Mouse (Mus musculus): ENCODE data around the gene Gpr150. TPM values are rescaled to one million over a fixed set of nuclear protein-coding genes. Genes with fewer than 3 reads are reported as not detected.

The Gpr150 gene
- total and polyA plus RNA-seq, 2 experiments from 2014 or later: 3.1 to 3.2 TPM

DNA sequence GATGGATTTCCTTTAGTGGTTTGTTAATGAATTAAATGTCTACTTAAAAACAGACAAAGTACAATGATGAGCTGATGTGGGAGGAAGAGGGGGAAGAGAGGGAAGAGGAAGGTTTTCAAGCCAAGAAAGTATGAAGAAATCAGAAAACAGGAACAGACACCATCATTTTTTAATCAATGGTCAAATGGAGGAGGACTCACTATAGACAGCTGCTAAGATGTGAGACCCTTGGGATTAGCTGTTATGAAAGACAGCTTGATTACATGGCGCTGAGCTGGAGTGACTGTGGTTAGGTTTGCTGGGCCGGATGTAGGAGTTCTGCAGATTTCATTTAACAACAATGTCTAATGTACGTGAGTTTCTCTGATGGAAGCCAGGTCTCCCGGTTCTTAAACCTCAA lies 6.8 kb upstream of the Gpr150 start:
- Histone ChIP-seq H3K36me3 (ENCODE audit: insufficient read depth, low read length) (peaks cover 6% of the 10 kb centered on the region; the same call in 1 of the 2 replicates), H3K4me2 (ENCODE audit: low read depth, low read length, poor library complexity, severe bottlenecking) (no peak overlapping the region), H3K9me3 (ENCODE audit: low read length) (no peaks in the 10 kb centered on the region), H3K27me3 (ENCODE audit: insufficient read depth, low read length) (no peaks in the 10 kb centered on the region), H3K27ac (ENCODE audit: low read depth, low read length) (no peak overlapping the region), H3K9ac (replicated peaks; ENCODE audit: low read length, poor library complexity, severe bottlenecking) (no peak overlapping the region), H3K4me1 (ENCODE audit: insufficient read depth, low read length) (no peaks in the 10 kb centered on the region), H3K4me3 (ENCODE audit: low read depth, low read length) (no peak overlapping the region)
- WGBS: 96% methylated on average over 4 of the region's 4 CpGs
- TF ChIP-seq CTCF (IDR thresholded peaks at IDR 0.05): no peak
- no peak for ATAC-seq (ENCODE audit: low FRiP score)
- no peak for DNase-seq (ENCODE audit: low spot score)

DNA sequence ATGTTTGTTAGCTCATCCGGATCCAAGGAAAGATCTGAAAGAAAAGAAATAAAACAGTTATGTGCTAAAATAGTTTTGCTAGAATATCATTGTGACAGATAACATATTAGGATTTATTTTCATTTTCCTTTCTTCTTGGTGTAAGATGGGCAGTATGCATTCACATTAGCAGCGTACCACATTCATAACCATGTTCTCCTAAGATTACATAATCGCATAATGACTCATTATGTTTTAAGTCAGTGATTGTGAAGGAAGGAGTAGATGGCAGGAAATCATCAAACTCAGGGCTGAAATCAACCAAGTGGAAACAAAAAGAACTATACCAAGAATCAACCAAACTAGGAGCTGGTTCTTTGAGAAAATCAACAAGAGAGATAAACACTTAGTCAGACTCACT lies 5.8 kb upstream of the Gpr150 start:
- no peaks in the 10 kb centered on the region for H3K9me3 ChIP-seq (ENCODE audit: low read length)

GRCm38 (mm10) chr13:76062126-76062525 lies 5.3 kb upstream of the Gpr150 start:
- H3K4me2 ChIP-seq (ENCODE audit: low read depth, low read length, poor library complexity, severe bottlenecking): no peak overlapping the region
- H3K27ac ChIP-seq (ENCODE audit: low read depth, low read length): no peak overlapping the region
- 90% methylated on average over 3 of the region's 3 CpGs for WGBS
- H3K4me3 ChIP-seq (ENCODE audit: low read depth, low read length): no peak overlapping the region
- no peaks in the 10 kb centered on the region for H3K4me1 ChIP-seq (ENCODE audit: insufficient read depth, low read length)
- DNase-seq (ENCODE audit: low spot score): no peak
- no peak for ATAC-seq (ENCODE audit: low FRiP score)
- TF ChIP-seq CTCF (IDR thresholded peaks at IDR 0.05): no peak
- no peak overlapping the region for H3K9ac ChIP-seq (replicated peaks; ENCODE audit: low read length, poor library complexity, severe bottlenecking)
- no peaks in the 10 kb centered on the region for H3K9me3 ChIP-seq (ENCODE audit: low read length)
- no peaks in the 10 kb centered on the region for H3K27me3 ChIP-seq (ENCODE audit: insufficient read depth, low read length)
- peaks cover 6% of the 10 kb centered on the region; the same call in 1 of the 2 replicates for H3K36me3 ChIP-seq (ENCODE audit: insufficient read depth, low read length)

More for the DNA sequence above, 5.8 kb upstream of the Gpr150 start:
- Histone ChIP-seq H3K4me2 (ENCODE audit: low read depth, low read length, poor library complexity, severe bottlenecking) (no peak overlapping the region), H3K27ac (ENCODE audit: low read depth, low read length) (no peak overlapping the region), H3K4me3 (ENCODE audit: low read depth, low read length) (no peak overlapping the region), H3K27me3 (ENCODE audit: insufficient read depth, low read length) (no peaks in the 10 kb centered on the region), H3K36me3 (ENCODE audit: insufficient read depth, low read length) (peaks cover 6% of the 10 kb centered on the region; the same call in 1 of the 2 replicates), H3K9ac (replicated peaks; ENCODE audit: low read length, poor library complexity, severe bottlenecking) (no peak overlapping the region), H3K4me1 (ENCODE audit: insufficient read depth, low read length) (no peaks in the 10 kb centered on the region)
- 94% methylated on average over 3 of the region's 3 CpGs for WGBS
- DNase-seq (ENCODE audit: low spot score) (no peak), ATAC-seq (ENCODE audit: low FRiP score) (no peak)
- no peak for TF ChIP-seq CTCF (IDR thresholded peaks at IDR 0.05)

DNA sequence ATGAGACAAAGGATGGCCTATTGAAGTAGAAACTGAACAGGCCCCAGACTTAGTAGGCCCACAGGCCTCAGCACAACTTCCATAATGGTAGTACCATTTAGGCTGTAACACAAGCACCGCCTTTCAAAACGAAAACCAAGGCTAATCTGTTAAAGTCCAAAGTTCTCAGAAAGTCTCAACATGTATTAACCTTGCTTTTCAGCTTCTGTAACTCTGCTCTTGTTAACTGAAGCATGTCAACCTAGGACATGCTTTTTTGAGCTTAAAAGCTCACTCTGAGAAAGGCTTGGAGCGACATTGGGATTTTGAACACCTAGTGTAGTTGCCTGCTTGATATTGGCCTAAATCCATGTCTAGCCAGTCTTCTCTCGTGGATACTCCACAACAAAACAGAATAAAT lies 2.8 kb upstream of the Gpr150 start:
- H3K9ac ChIP-seq (replicated peaks; ENCODE audit: low read length, poor library complexity, severe bottlenecking): no peak overlapping the region
- H3K36me3 ChIP-seq (ENCODE audit: insufficient read depth, low read length): peaks cover 6% of the 10 kb centered on the region; the same call in 1 of the 2 replicates
- H3K9me3 ChIP-seq (ENCODE audit: low read length): no peaks in the 10 kb centered on the region
- ATAC-seq (ENCODE audit: low FRiP score) (no peak), DNase-seq (ENCODE audit: low spot score) (no peak)
- no peak overlapping the region for H3K27ac ChIP-seq (ENCODE audit: low read depth, low read length)
- H3K27me3 ChIP-seq (ENCODE audit: insufficient read depth, low read length): 0 out of 2 replicates have a peak, but pooled peaks cover 2% of the 10 kb centered on the region
- H3K4me2 ChIP-seq (ENCODE audit: low read depth, low read length, poor library complexity, severe bottlenecking): no peak overlapping the region
- 90% methylated on average over 4 of the region's 4 CpGs for WGBS
- no peak overlapping the region for H3K4me3 ChIP-seq (ENCODE audit: low read depth, low read length)
- TF ChIP-seq CTCF (IDR thresholded peaks at IDR 0.05): no peak
- peaks cover 7% of the 10 kb centered on the region; the same call in 1 of the 2 replicates for H3K4me1 ChIP-seq (ENCODE audit: insufficient read depth, low read length)

DNA sequence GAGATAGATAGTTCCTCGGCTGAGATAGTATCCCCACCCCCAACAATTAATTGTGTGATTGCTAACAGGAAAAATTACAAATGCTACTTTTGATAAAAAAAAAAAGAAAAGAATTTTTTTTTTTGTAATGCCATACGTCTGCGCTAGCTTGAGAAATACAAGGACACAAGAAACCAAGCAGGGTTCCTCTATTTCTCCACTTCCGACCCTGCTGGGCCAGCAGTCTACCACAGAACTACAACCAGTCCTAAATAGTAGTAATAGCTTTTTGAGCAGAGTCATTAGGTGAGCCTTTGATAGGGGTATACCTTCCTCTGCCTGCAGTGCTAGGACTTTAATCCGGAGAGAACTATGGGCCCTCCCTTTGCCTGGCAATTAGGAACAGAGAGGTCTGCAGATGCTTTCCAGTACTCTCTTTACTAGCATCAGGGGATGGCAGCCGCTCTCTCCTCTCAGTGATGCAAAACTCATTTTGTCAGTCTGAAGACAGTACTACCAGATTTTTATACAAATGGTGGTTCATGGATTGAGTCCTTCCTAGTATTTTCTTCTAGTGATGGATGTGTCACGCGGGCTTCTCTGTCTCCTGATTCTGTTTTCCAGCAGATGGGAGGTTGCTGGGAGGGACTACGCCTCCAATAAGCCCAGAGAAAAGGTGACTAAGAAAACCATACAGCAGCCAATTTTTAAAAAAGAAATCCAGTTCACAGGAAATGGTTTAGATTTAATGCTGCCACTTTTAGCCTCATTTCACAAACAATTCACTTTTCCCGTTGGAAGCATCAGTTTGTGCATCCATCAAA lies 672 bp upstream of the Gpr150 start:
- Histone ChIP-seq H3K9me3 (ENCODE audit: low read length) (no peaks in the 10 kb centered on the region), H3K27ac (ENCODE audit: low read depth, low read length) (no peak overlapping the region), H3K4me3 (ENCODE audit: low read depth, low read length) (no peak overlapping the region), H3K4me1 (ENCODE audit: insufficient read depth, low read length) (peaks cover 7% of the 10 kb centered on the region; the same call in 1 of the 2 replicates), H3K36me3 (ENCODE audit: insufficient read depth, low read length) (no peaks in the 10 kb centered on the region), H3K9ac (replicated peaks; ENCODE audit: low read length, poor library complexity, severe bottlenecking) (no peak overlapping the region), H3K27me3 (ENCODE audit: insufficient read depth, low read length) (0 out of 2 replicates have a peak, but pooled peaks cover 7% of the 10 kb centered on the region), H3K4me2 (ENCODE audit: low read depth, low read length, poor library complexity, severe bottlenecking) (no peak overlapping the region)
- DNase-seq (ENCODE audit: low spot score): no peak
- ATAC-seq (ENCODE audit: low FRiP score): no peak
- no peak for TF ChIP-seq CTCF (IDR thresholded peaks at IDR 0.05)
- 78% methylated on average over 10 of the region's 10 CpGs for WGBS

DNA sequence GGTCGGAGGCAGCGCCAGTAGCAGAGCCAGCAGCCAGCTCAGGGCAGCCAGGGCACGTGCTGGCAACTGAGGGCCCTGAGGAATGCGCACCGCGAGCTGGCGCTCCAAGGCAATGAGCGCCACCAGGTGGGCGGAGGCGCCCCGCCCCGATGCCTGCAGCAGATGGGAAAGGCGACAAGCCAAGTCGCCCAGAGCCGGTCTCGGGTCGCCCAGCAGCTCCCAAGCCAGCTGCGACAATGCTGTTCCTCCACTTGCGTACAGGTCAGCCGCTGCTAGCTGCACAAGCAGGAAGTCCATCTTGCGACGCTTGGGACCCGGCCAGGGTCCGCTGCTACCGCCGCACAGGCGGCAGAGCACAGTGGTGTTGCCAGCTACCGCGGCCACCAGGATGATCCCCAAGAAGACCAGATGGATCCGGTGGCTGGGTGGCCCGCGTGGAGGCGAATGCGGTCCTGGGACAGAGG lies 503 bp downstream of the Gpr150 start:
- WGBS: under 1% methylated on average over 30 of the region's 34 CpGs
- Histone ChIP-seq H3K4me2 (ENCODE audit: low read depth, low read length, poor library complexity, severe bottlenecking) (peak overlapping the region; percentile 98), H3K9me3 (ENCODE audit: low read length) (no peaks in the 10 kb centered on the region), H3K27ac (ENCODE audit: low read depth, low read length) (peak overlapping the region; percentile 55), H3K9ac (replicated peaks; ENCODE audit: low read length, poor library complexity, severe bottlenecking) (peak overlapping the region; percentile 66), H3K36me3 (ENCODE audit: insufficient read depth, low read length) (no peaks in the 10 kb centered on the region), H3K27me3 (ENCODE audit: insufficient read depth, low read length) (0 out of 2 replicates have a peak, but pooled peaks cover 7% of the 10 kb centered on the region), H3K4me3 (ENCODE audit: low read depth, low read length) (peak overlapping the region; percentile 58), H3K4me1 (ENCODE audit: insufficient read depth, low read length) (peaks cover 7% of the 10 kb centered on the region; the same call in 1 of the 2 replicates)
- peak; percentile 67 for TF ChIP-seq CTCF (IDR thresholded peaks at IDR 0.05)
- DNase-seq (ENCODE audit: low spot score) (peak; percentile 79), ATAC-seq (ENCODE audit: low FRiP score) (peak; percentile 93)

Measured in midbrain, postnatal 0 days (tissue).